Mouse (Mus musculus) embryonic fibroblast, embryonic 13.5 days (primary cell): ENCODE measurements around the gene Exosc10.

Experiments
- CTCF ChIP-seq: IDR thresholded peaks from 2 replicates; pipeline ENCODE4 v1.5.1; 2011; ENCODE audit warnings: mild to moderate bottlenecking, control low read depth, low read length, moderate library complexity, borderline replicate concordance; ENCODE audit not compliant: insufficient read depth
- POLR2A ChIP-seq: IDR thresholded peaks from 2 replicates; pipeline ENCODE4 v1.6.1; 2011; ENCODE audit warnings: low read depth, mild to moderate bottlenecking, control low read depth, low read length, moderate library complexity

- TF ChIP-seq CTCF: no peak
- TF ChIP-seq POLR2A: no peak
These were observed 5.4 kb downstream of the Exosc10 start for GRCm38 (mm10) chr4:148563595-148563994.
